Mouse (Mus musculus) heart, postnatal 0 days (tissue): ENCODE data around the gene Tox2.

Experiments used
- CTCF ChIP-seq: IDR thresholded peaks from 2 replicates; pipeline ENCODE4 v1.5.1; 2016; ENCODE audit warnings: antibody characterized with exemption, control low read depth, low read depth
- EP300 ChIP-seq: IDR thresholded peaks from 2 replicates; pipeline ENCODE4 v1.6.1; 2016; ENCODE audit warnings: antibody characterized with exemption, low read depth

DNA sequence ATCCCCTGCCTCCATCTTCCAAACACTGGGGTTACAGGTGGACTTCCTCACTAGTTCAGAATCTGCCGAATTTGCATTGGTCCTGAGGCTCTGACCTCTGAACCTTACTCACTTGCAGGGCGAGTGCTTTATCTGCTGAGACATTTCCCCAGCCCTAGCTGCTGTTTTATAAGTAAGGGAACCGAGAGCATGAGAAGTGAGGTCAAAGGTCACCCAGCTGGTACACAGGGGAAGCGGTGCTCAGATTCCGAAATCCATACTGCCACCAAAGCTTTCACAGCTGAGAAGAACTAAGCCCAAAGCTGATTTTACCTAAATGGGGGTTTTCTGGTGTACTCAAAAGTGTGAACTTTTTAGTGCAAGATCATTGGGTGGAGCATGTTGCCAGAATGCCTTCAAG is 38.9 kb downstream of the Tox2 start:
- TF ChIP-seq EP300: no peak
- TF ChIP-seq CTCF: no peak
